8 mouse cellular contexts compared by ENCODE assay signal in the genomic region with DNA sequence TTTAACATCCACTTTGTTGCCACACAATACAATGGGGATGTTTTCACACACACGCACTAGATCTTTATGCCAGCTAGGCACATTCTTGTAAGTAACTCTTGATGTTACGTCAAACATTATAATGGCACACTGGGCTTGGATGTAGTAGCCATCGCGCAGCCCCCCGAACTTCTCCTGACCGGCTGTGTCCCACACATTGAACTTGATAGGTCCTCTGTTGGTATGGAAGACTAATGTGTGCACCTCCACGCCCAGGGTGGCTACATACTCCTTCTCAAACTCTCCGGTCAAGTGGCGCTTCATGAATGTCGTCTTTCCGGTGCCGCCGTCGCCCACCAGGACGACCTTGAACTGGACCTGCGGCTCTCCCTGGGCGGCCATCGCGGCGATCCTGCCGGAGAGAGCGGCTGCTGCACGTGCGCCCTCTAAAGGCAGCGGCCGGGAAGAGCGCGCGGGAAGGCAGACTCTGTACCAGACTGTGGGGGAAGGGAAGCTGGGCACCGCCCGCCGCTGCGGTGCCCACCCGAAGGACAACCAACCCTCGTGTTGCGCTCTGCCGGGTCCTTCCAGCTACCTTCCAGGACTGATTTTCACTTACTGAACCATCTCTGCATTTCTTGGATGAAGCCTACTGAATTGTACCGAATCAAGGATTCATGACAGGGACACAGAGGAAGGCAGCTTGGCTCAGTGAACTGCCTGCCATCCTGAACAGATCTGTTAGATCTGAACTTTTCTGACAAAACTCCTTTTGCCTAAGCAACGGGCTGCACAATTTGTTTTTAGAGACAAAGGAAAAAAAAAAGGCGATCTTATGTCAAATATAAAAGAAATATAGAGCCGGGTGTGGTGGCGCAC. TPM values are rescaled to one million over a fixed set of nuclear protein-coding genes. Genes with fewer than 3 reads are reported as not detected.
DNase-seq lines count a peak whose midpoint lies in the region; ATAC-seq and TF ChIP-seq lines count a peak whose summit lies in the region.

A gene (minus strand): TSS at position 402 of the 858 bp plus-strand sequence.

- ATAC-seq in forebrain, postnatal 0 days: peak; percentile 92
- peak; percentile 90 for ATAC-seq in neural tube, embryonic 14.5 days (ENCODE audit: low read depth)

- no peaks in the 10 kb centered on the region for H3K36me3 ChIP-seq in forebrain, postnatal 0 days (ENCODE audit: insufficient read depth)
- no peaks in the 10 kb centered on the region for H3K36me3 ChIP-seq in neural tube, embryonic 14.5 days (ENCODE audit: control insufficient read depth, insufficient read depth, low read length)
- H3K36me3 ChIP-seq in testis, adult 2 months (ENCODE audit: control insufficient read depth, insufficient read depth, low read length): no peaks in the 10 kb centered on the region

- TF ChIP-seq CTCF in cerebellum, adult 2 months (IDR thresholded peaks at IDR 0.05; ENCODE audit: borderline replicate concordance, insufficient read depth, low read depth, low read length): 0 out of 2 replicates have a peak, but pooled peaks have one; percentile 29
- peak; percentile 80 for TF ChIP-seq CTCF in forebrain, postnatal 0 days (IDR thresholded peaks at IDR 0.05; ENCODE audit: low read depth)
- TF ChIP-seq CTCF in layer of hippocampus, adult 2 months (conservative IDR thresholded peaks at IDR 0.05): peak; percentile 97
- peak; percentile 68 for TF ChIP-seq CTCF in testis, adult 2 months (IDR thresholded peaks at IDR 0.05; ENCODE audit: control insufficient read depth, insufficient read depth, insufficient replicate concordance, low read depth, low read length)

- TF ChIP-seq POLR2A in cerebellum, adult 2 months (IDR thresholded peaks at IDR 0.05; ENCODE audit: borderline replicate concordance, insufficient read depth, low read length): no peak
- peak; percentile 52; the same call in 1 of the 2 replicates for TF ChIP-seq POLR2A in testis, adult 2 months (IDR thresholded peaks at IDR 0.05; ENCODE audit: control insufficient read depth, low read depth, low read length)

- intact Hi-C loops in heart, postnatal 36 days (cut with DNase I): loop anchor here (5.0 kb wide), 2 partner anchors 43 to 63 kb away; a partner anchor contains a TSS

- peak within 1 kb of the TSS; percentile 61 for H3K4me3 ChIP-seq in cerebellum, adult 2 months (replicated peaks; ENCODE audit: insufficient read depth, low read depth, low read length)
- peak within 1 kb of the TSS; percentile 30 for H3K4me3 ChIP-seq in forebrain, postnatal 0 days (ENCODE audit: low read depth, low read length)
- H3K4me3 ChIP-seq in layer of hippocampus, adult 2 months: peak within 1 kb of the TSS; percentile 55
- peak within 1 kb of the TSS; percentile 34 for H3K4me3 ChIP-seq in neural tube, embryonic 14.5 days (ENCODE audit: low read depth, low read length)
- H3K4me3 ChIP-seq in testis, adult 2 months (ENCODE audit: control insufficient read depth, low read depth, low read length): peak within 1 kb of the TSS; percentile 94

- peak within 1 kb of the TSS; percentile 55 for H3K4me2 ChIP-seq in forebrain, postnatal 0 days (ENCODE audit: low read depth)
- H3K4me2 ChIP-seq in neural tube, embryonic 14.5 days (ENCODE audit: low read depth, low read length): peak within 1 kb of the TSS; percentile 58

- H3K27ac ChIP-seq in cerebellum, adult 2 months (ENCODE audit: insufficient read depth, low read length): no peak within 1 kb of the TSS
- H3K27ac ChIP-seq in forebrain, postnatal 0 days (ENCODE audit: low read depth, low read length): no peak within 1 kb of the TSS
- H3K27ac ChIP-seq in layer of hippocampus, adult 2 months: peak within 1 kb of the TSS; percentile 73
- no peak within 1 kb of the TSS for H3K27ac ChIP-seq in neural tube, embryonic 14.5 days (ENCODE audit: low read depth, low read length)
- peak within 1 kb of the TSS; percentile 75 for H3K27ac ChIP-seq in testis, adult 2 months (ENCODE audit: control insufficient read depth, insufficient read depth, low read depth, low read length)

- no peaks in the 10 kb centered on the region for H3K27me3 ChIP-seq in cerebellum, adult 2 months (ENCODE audit: control insufficient read depth, insufficient read depth, low read length)
- H3K27me3 ChIP-seq in forebrain, postnatal 0 days (ENCODE audit: insufficient read depth, low read length): no peaks in the 10 kb centered on the region
- H3K27me3 ChIP-seq in neural tube, embryonic 14.5 days (ENCODE audit: control insufficient read depth, insufficient read depth, low read length): no peaks in the 10 kb centered on the region
- no peaks in the 10 kb centered on the region for H3K27me3 ChIP-seq in testis, adult 2 months (ENCODE audit: control insufficient read depth, insufficient read depth, low read length)

- whole genome bisulfite sequencing in cerebellum, adult 2 months: 17% methylated on average over 42 of the region's 42 CpGs
- WGBS in forebrain, postnatal 0 days: 19% methylated on average over 42 of the region's 42 CpGs
- WGBS in neural tube, embryonic 14.5 days: 20% methylated on average over 42 of the region's 42 CpGs

- H3K4me1 ChIP-seq in cerebellum, adult 2 months (ENCODE audit: control insufficient read depth, insufficient read depth, low read length): no peaks in the 10 kb centered on the region
- H3K4me1 ChIP-seq in forebrain, postnatal 0 days (ENCODE audit: insufficient read depth): no peaks in the 10 kb centered on the region; the same call in 1 of the 2 replicates
- no peaks in the 10 kb centered on the region for H3K4me1 ChIP-seq in neural tube, embryonic 14.5 days (ENCODE audit: control insufficient read depth, insufficient read depth, low read length)
- H3K4me1 ChIP-seq in testis, adult 2 months (ENCODE audit: control insufficient read depth, insufficient read depth, low read length): peaks cover 7% of the 10 kb centered on the region

- DNase-seq in ES-CJ7 (ENCODE audit: low read depth, low spot score): peak; percentile 64
- DNase-seq in cerebellum, adult 2 months: peak; percentile 68 to 70
- peak; percentile 73 for DNase-seq in forebrain, postnatal 0 days
- DNase-seq in heart, postnatal 36 days: peak; percentile 84 to 86
- DNase-seq in layer of hippocampus, adult 2 months (ENCODE audit: low spot score in 2 of 2): peak; percentile 52 to 83
- DNase-seq in lung, adult 18-20 months: peak; percentile 61 to 64

- no peaks in the 10 kb centered on the region for H3K9me3 ChIP-seq in forebrain, postnatal 0 days (ENCODE audit: low read length)
- no peaks in the 10 kb centered on the region for H3K9me3 ChIP-seq in neural tube, embryonic 14.5 days (ENCODE audit: control insufficient read depth, low read length)

- peak within 1 kb of the TSS; percentile 42 for H3K9ac ChIP-seq in forebrain, postnatal 0 days
- peak within 1 kb of the TSS; percentile 39 for H3K9ac ChIP-seq in neural tube, embryonic 14.5 days (replicated peaks; ENCODE audit: low read depth, low read length)

RNA-seq across cellular contexts. Expression of the gene that starts here (rescaled TPM):
- polyA plus RNA-seq in cerebellum, adult 2 months (2012; rRNA removed): 0.34 and 0.60 TPM in 2 replicates
- 0.15 and 0.24 TPM in 2 replicates for total RNA-seq in forebrain, postnatal 0 days (2014; rRNA removed)
- polyA plus RNA-seq in forebrain, postnatal 0 days (2015; fragmentation: Nextera tagmentation; extraction: Ambion mirVana): 0.47 and 0.65 TPM in 2 replicates
- 1 to 10 TPM; 6.2 to 6.9 TPM for total RNA-seq in heart, postnatal 36 days (2021)
- under 1 TPM in 1 of 2 experiments, not detected in 1; 0.59 TPM for total RNA-seq in layer of hippocampus, adult 2 months (2021)
- polyA plus RNA-seq in neural tube, embryonic 14.5 days (2014; fragmentation: Nextera tagmentation; extraction: Ambion mirVana): 1.2 TPM in 1 of 2 replicates, not detected in the other
- polyA plus RNA-seq in testis, adult 2 months (2012; rRNA removed): 142 and 148 TPM in 2 replicates

Comparison
In these comparisons a context has a peak if more than half of its experiments do, and no peak if none do; other contexts are left out.
1. RNA of the gene that starts here (polyA plus RNA-seq): 142 to 148 TPM in testis, adult 2 months; 1.2 TPM in neural tube, embryonic 14.5 days, 0.47 to 0.65 TPM in forebrain, postnatal 0 days and 0.34 to 0.60 TPM in cerebellum, adult 2 months; every median in the first group is over 10 times any median in the second.
2. Peak in DNase-seq and H3K4me3 ChIP-seq in cerebellum, adult 2 months; RNA of the gene not detected or under 1 TPM.
3. Peak in DNase-seq, ATAC-seq, H3K4me3 ChIP-seq, H3K9ac ChIP-seq and H3K4me2 ChIP-seq in forebrain, postnatal 0 days; RNA of the gene not detected or under 1 TPM.
4. Peak in DNase-seq, H3K4me3 ChIP-seq and H3K27ac ChIP-seq in layer of hippocampus, adult 2 months; RNA of the gene not detected or under 1 TPM.
5. H3K4me3 ChIP-seq: peak in every context shown above with its lines; median percentile 94 in testis, adult 2 months; 61 in cerebellum, adult 2 months; 55 in layer of hippocampus, adult 2 months; 34 in neural tube, embryonic 14.5 days; 30 in forebrain, postnatal 0 days.
6. CTCF ChIP-seq: peak in every context shown above with its lines; median percentile 97 in layer of hippocampus, adult 2 months; 80 in forebrain, postnatal 0 days; 68 in testis, adult 2 months; 29 in cerebellum, adult 2 months.
7. Peak in every context shown above with its lines, with median percentiles within 50 percentile points of each other: DNase-seq.